Mouse (Mus musculus) activated CD4-positive, CD25-positive, alpha-beta regulatory T cell, adult 4 months (primary cell): Measurements from ENCODE around the gene Kcna1. TPM values are rescaled to one million over a fixed set of nuclear protein-coding genes. Genes with fewer than 3 reads are reported as not detected.

ENCODE experiments used
- ATAC-seq: one replicate; pipeline ENCODE4 v1.8.0; 2017
- polyA plus RNA-seq, 2 experiments: library from polyadenylated mRNA; unstranded; fragments of 100-300 nt; shearing (Covaris generic); gene quantifications; one replicate each; pipeline ENCODE4 v1.2.1; 2017

The Kcna1 gene
- polyA plus RNA-seq: under 1 TPM in 1 of 2 experiments, not detected in 1; 0.13 TPM

GRCm38 (mm10) chr6:126646381-126646780 lies at the start of gene Kcna1:
Gene Kcna1 (minus strand): TSS chr6:126646384.
- ATAC-seq: no peak

GRCm38 (mm10) chr6:126687120-126687519 lies 40.9 kb upstream of the Kcna1 start:
- ATAC-seq: no peak

DNA sequence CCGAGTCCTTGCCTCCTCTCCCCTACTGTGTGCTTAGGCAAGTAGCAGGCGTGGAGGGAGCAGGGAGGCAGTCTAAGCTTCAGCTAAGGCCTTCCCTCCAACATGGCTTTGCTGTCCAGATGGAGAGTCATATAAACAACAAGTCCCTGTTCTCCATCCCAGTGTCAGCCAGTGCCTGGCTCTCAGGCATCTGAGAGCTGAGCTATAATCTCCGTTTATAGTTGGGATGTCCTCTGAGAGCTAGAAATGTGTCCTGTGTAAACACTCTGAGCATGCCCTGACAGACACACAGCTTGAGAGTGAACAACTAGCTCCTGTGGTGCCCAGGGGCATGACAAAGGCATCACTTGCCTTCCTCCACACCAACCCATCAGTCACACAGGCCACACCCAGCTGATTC lies 39.0 kb upstream of the Kcna1 start:
- ATAC-seq: no peak

DNA sequence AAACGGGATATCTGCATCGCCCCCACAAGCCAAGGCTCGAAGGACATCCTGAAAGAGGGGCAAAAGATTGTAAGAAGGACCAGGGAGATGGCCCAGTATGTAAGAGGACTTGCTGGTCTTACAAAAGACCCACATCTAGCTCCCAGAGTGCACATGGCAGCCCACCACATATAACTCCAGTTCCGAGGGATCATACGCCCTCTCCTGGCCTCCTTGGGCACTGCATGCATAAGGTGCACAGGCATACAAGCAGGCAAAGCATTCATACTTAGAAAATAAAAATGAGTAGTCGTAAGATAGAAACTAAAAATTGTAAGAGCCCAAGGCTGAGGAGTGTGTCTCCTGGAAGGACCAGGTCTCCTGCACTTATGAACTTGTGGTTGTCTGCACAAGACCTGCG lies 32.8 kb upstream of the Kcna1 start:
- ATAC-seq: no peak

DNA sequence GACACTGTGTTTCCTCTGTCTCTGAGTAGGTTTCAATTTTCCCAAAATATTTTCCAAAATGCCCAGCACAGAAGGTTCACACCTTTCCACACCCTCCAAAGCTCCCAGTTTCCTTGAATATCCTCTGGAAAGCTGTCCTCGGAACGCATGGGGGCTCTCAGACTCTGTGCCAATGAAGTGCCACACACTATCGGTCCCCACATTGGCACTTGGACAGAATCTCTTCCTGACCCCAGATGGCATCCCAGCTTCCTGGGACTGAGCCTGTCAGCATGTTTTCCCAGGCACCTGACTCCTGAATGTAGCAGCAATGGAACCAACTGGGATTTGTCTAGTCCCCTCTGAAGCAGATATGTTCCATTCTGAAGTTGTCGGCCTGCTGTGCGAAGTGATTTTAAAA lies 20.8 kb upstream of the Kcna1 start:
- ATAC-seq: no peak

GRCm38 (mm10) chr6:126666091-126666490 lies 19.9 kb upstream of the Kcna1 start:
- no peak for ATAC-seq

GRCm38 (mm10) chr6:126664569-126664968 lies 18.4 kb upstream of the Kcna1 start:
- no peak for ATAC-seq

DNA sequence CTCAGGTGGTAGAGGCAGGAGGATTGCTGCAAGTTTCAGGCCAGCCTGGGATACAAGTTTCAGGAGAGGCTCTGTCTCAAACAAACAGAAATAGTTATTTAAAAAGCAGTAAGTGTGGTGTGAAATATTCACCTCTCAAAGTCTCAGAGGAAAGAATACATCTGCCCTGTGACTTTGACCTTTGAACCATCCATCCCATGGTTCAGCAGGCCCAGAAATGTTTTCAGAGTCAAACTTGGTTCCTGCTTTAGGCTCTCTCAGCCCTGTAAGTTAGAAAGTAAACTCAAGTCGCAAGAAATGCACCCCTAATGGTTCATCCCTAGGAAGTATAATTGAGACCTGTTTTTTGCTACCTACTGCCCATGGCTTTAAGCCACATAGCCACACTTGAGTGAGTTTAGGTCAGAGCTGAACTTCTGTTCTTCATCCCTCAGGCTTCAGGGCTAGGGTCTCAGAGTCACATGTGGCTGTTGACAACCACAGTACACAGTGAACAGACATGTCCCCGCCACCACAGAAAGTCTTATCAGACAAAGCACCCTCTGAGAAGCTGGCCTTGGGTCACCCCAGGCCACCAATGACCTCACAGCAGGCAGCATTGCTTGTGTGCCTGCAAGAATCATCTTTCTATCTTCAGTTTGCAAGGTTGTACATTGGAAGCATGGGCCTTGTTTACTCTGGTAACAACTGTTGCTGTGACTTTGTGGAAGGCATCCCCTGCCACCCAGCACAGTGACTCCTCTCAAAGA lies 11.6 kb upstream of the Kcna1 start:
- no peak for ATAC-seq

- no peak for ATAC-seq
These were observed 7.4 kb upstream of the Kcna1 start for GRCm38 (mm10) chr6:126653561-126653960.

DNA sequence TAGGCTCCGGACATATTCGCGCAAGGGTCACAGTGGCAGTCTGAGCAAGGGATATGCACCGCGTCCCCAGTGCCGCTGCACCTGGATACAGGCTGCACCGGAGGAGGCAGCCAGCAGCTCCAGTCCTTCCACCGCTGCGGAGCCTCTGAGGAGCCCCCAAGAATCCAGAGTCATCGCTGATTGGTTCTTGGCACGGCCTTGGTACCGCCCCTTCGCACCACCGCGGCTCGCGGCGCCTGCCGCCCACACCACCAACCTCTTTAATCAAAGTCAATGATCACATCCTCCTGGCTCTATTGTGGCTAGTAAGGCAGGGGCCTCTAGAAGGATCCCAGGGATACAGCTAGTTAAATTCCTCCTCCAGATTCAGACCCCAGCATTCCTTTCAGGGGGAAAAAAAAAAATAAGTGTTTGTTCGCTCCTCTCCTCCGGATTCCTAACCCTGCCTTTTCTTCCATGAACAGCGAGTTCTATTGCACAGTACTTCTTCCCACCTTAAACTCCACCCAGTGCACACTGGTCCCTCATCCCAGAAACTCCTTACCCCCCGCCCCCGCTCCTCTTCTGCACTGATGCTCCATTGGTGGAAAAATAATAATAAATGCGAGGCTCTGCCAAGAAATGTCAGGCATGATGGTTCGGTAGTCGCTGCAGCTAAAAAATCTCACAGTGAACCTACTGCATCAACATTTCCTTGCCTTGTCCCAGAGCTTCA lies 383 bp downstream of the Kcna1 start:
- ATAC-seq: no peak

GRCm38 (mm10) chr6:126645044-126645541 lies 1.1 kb downstream of the Kcna1 start:
- no peak for ATAC-seq

DNA sequence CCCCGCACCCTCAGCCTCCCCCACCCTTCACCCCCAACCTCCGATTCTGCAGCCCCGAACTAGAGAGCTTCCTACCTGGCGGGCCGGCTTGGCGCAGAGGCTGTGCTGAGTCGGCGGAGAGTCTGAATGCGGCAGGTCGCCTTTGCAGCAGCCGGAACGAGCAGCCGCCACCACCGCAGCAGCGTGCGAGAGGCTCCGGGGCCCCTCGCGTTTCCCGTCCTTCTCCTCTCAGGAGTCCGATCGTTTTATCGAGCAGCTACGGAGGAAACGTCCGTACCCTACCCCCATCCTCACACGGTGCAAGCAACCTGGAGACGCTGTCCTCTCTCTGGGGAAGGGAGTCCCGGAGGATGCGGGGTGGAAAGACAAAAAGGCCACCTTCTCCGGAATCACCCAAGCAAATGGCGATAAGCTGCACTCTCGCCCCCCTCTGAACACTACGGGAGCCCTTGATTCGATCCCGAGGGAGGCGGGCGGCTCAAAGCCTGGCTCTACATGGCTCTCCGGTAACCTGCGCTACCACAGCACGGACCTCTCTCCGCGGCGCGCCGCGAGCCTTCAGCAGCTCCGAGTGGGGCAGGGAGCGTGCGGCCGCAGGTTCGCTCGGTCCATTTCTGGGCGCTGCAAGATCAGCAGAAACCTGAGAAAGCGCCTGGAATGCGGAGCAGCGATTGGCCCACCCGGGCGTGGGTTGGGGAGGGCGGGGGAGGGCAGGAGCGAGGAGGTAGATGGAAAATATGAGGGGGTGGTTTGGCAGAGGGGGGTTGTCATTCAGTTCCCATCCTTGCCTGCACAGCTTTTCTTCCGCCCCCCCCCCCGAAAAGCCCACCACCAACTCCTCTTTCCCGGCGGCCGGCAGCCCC lies 1.8 kb downstream of the Kcna1 start:
- no peak for ATAC-seq

DNA sequence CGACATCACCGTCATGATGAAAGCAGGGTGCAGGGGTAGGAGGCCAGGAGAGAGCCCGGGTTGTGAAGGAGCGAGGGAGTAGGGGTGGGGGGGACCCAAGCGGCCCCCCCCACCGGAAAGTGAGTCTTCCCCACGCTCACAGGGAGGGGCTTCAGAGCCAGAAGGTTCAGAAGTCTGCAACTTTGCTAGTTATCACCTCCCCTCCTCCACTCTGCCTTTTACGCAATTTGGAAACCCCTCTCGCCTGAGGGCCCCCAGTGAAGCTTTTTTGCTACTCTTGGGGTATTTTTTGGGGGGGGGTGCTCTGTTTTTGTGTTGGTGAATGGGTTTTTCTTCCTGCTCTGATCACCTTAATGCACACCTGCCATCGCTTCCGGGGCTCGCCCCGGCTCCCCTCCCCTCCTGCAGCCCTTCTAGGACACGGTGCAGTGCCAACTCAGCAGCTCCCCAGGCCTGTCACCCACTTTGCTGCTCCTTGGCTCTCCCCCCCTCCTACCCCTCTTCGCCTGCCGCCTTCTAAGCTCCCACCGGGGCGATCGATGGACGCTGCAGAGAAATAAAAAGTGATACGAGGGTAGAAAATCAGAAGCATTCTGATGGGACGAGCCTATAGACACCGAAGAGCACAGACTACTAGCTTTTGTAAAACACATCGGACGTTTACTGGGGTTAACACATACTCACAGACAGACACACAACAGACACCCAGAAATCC lies 2.7 kb downstream of the Kcna1 start:
- no peak for ATAC-seq

GRCm38 (mm10) chr6:126642856-126643321 lies 3.3 kb downstream of the Kcna1 start:
- ATAC-seq: no peak

GRCm38 (mm10) chr6:126628451-126628850 lies 17.7 kb downstream of the Kcna1 start:
- ATAC-seq: no peak

- ATAC-seq: no peak
These were observed 27.7 kb downstream of the Kcna1 start for GRCm38 (mm10) chr6:126618455-126618854.

- ATAC-seq: no peak
These were observed 35.4 kb downstream of the Kcna1 start for GRCm38 (mm10) chr6:126610746-126611145.

- ATAC-seq: no peak
These were observed 36.8 kb downstream of the Kcna1 start for GRCm38 (mm10) chr6:126609193-126609947.

DNA sequence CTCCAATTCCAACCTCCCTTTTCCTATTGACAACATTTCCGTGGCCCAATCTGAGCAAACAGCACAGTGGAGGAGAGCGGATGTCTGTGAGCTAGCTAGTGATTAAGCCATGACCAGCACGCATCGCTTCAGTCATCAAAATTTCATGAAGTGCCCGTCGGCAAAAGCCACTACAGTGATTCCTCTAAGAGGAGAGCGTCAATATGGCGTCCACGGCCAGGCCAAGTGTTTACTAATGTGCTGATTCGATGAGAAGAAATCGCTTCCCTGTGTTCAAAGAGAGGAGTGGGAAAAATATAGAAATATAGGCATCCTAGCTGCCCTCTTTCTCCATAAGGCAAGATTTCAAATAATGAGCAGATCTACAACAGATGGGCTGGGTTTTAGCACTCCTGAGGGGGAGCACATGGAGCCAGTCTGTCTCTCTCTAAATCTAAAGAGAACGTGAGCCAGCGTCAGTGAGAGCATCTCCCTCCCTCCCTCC lies 44.3 kb downstream of the Kcna1 start:
- no peak for ATAC-seq

DNA sequence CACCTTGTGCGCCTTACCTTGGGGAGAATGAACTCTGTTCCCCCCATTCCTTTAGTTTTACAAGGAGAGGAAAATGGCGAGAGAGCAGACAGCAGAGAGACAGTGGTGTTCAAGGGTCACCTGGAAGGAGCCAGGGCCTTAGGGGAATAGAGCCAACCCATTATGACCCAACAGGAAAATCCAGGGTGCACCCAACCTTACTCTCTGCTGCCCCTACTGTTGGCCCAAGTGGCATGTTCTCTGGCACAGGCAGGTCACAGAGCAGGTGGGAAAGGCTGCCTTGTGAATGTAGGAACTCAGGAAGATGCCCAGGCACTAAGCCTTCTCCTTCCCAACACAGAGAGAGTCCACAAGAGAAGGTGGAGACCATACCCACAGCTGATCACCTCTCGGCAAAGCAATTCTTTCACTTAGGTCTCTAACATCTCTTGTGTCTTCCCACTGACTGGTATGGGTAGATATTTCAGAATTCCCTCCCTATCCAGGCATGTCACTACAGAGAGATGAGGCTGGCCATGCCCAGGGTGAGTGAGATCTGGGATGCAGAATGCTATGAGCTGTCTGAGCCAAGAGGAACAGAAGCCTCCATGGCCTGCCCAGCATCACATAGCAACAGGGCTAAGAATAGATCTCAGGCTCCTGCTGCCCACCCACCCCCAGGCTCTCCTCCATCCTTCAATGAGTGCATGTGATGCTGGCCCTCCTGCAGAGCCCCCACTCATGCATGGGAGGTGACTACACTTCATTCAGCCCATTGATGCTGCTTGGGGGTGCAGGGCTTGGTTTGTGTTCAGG lies 46.8 kb downstream of the Kcna1 start:
- no peak for ATAC-seq
